Mouse (Mus musculus) CD8-positive naive resting alpha-beta T cell, adult 2 months (primary cell): ENCODE results near the gene Tor3a.
"Not testable (repeated sequence)": the region's sequence is repeated elsewhere in the genome, so short reads cannot be mapped to it uniquely, and the experiment has no call there.

Experiments
- DNase-seq, 2 experiments: peaks; one replicate each; pipeline ENCODE4 v3.0.0; 2022; ENCODE audit warnings: low read depth in 2 of 2, low spot score in 2 of 2

The Tor3a gene

GRCm38 (mm10) chr1:156672720-156673475 is 1.3 kb downstream of the Tor3a start:
- DNase-seq: peak in 1 of 2 experiments; percentile 14

GRCm38 (mm10) chr1:156671921-156672320 is 2.2 kb downstream of the Tor3a start:
- DNase-seq: no peak

- no peak for DNase-seq
These were observed 4.8 kb downstream of the Tor3a start for GRCm38 (mm10) chr1:156669208-156669983.

- DNase-seq: no peak
These were observed 5.6 kb downstream of the Tor3a start for GRCm38 (mm10) chr1:156668602-156669001.

- no peak for DNase-seq
These were observed 6.8 kb downstream of the Tor3a start for GRCm38 (mm10) chr1:156667141-156667926.

GRCm38 (mm10) chr1:156665777-156666176 is 8.4 kb downstream of the Tor3a start:
- DNase-seq: no peak

GRCm38 (mm10) chr1:156660660-156661236 is 13.4 kb downstream of the Tor3a start:
- not testable (repeated sequence) for DNase-seq

- DNase-seq: no peak
These were observed 14.1 kb downstream of the Tor3a start for GRCm38 (mm10) chr1:156659906-156660659.

GRCm38 (mm10) chr1:156658676-156659075 is 15.5 kb downstream of the Tor3a start:
- DNase-seq: no peak

GRCm38 (mm10) chr1:156657523-156657922 is 16.6 kb downstream of the Tor3a start:
- DNase-seq: no peak

GRCm38 (mm10) chr1:156654735-156655530 is 19.2 kb downstream of the Tor3a start:
- no peak for DNase-seq

- DNase-seq: no peak
These were observed 21.9 kb downstream of the Tor3a start for GRCm38 (mm10) chr1:156652189-156652822.

GRCm38 (mm10) chr1:156650631-156651030 is 23.5 kb downstream of the Tor3a start:
- no peak for DNase-seq

- no peak for DNase-seq
These were observed 25.5 kb downstream of the Tor3a start for GRCm38 (mm10) chr1:156648705-156649104.

GRCm38 (mm10) chr1:156645971-156646370 is 28.2 kb downstream of the Tor3a start:
- no peak for DNase-seq

GRCm38 (mm10) chr1:156644780-156645523 is 29.2 kb downstream of the Tor3a start:
- DNase-seq: no peak

- DNase-seq: no peak
These were observed 30.1 kb downstream of the Tor3a start for GRCm38 (mm10) chr1:156644061-156644460.

GRCm38 (mm10) chr1:156642813-156643212 is 31.3 kb downstream of the Tor3a start:
- no peak for DNase-seq
